Mouse (Mus musculus): ENCODE measurements around the gene Mapk11. TPM values are rescaled to one million over a fixed set of nuclear protein-coding genes. Genes with fewer than 3 reads are reported as not detected.

Mapk11 gene
- polyA plus RNA-seq, 1 experiment from 2014 or later: 3.6 TPM

GRCm38 (mm10) chr15:89128382-89129350, 20.8 kb downstream of the Mapk11 start, which contains the start of gene Hdac10:
Gene Hdac10 (minus strand): TSS chr15:89128700.
- Histone ChIP-seq H3K9me3 (replicated peaks; ENCODE audit: control insufficient read depth, low read length) (no peaks in the 10 kb centered on the region), H3K36me3 (ENCODE audit: control insufficient read depth, insufficient read depth) (peaks cover 3% of the 10 kb centered on the region; the same call in 1 of the 2 replicates), H3K27me3 (ENCODE audit: control insufficient read depth, insufficient read depth, low read length) (no peaks in the 10 kb centered on the region), H3K27ac (ENCODE audit: low read length) (peak within 1 kb of the TSS; percentile 84), H3K9ac (ENCODE audit: low read length) (peak within 1 kb of the TSS; percentile 80), H3K4me3 (ENCODE audit: low read length) (peak within 1 kb of the TSS; percentile 74), H3K4me1 (ENCODE audit: control insufficient read depth, insufficient read depth, low read length) (peaks cover 14% of the 10 kb centered on the region), H3K4me2 (ENCODE audit: low read depth, low read length) (peak within 1 kb of the TSS; percentile 89)
- peak; percentile 86 for ATAC-seq (replicated peaks; ENCODE audit: extremely low read depth, insufficient read depth, low FRiP score)
- 2% methylated on average over 36 of the region's 36 CpGs for WGBS

GRCm38 (mm10) chr15:89127364-89127940, 22.0 kb downstream of the Mapk11 start:
- H3K4me3 ChIP-seq (ENCODE audit: low read length): peak overlapping the region; percentile 74
- 84% methylated on average over 8 of the region's 8 CpGs for WGBS
- H3K27ac ChIP-seq (ENCODE audit: low read length): no peak overlapping the region

GRCm38 (mm10) chr15:89126622-89127021, 22.8 kb downstream of the Mapk11 start:
- ATAC-seq (replicated peaks; ENCODE audit: extremely low read depth, insufficient read depth, low FRiP score): no peak
- H3K27me3 ChIP-seq (ENCODE audit: control insufficient read depth, insufficient read depth, low read length): no peaks in the 10 kb centered on the region
- 86% methylated on average over 8 of the region's 8 CpGs for WGBS
- H3K4me3 ChIP-seq (ENCODE audit: low read length): no peak overlapping the region
- peaks cover 26% of the 10 kb centered on the region for H3K4me1 ChIP-seq (ENCODE audit: control insufficient read depth, insufficient read depth, low read length)
- H3K9ac ChIP-seq (ENCODE audit: low read length): no peak overlapping the region
- no peak overlapping the region for H3K4me2 ChIP-seq (ENCODE audit: low read depth, low read length)
- H3K27ac ChIP-seq (ENCODE audit: low read length): no peak overlapping the region
- H3K9me3 ChIP-seq (replicated peaks; ENCODE audit: control insufficient read depth, low read length): no peaks in the 10 kb centered on the region
- peaks cover 3% of the 10 kb centered on the region; the same call in 1 of the 2 replicates for H3K36me3 ChIP-seq (ENCODE audit: control insufficient read depth, insufficient read depth)

More at GRCm38 (mm10) chr15:89127364-89127940, 22.0 kb downstream of the Mapk11 start:
- no peaks in the 10 kb centered on the region for H3K9me3 ChIP-seq (replicated peaks; ENCODE audit: control insufficient read depth, low read length)
- H3K4me2 ChIP-seq (ENCODE audit: low read depth, low read length): peak overlapping the region; percentile 89
- peak overlapping the region; percentile 80 for H3K9ac ChIP-seq (ENCODE audit: low read length)
- no peak for ATAC-seq (replicated peaks; ENCODE audit: extremely low read depth, insufficient read depth, low FRiP score)
- peaks cover 18% of the 10 kb centered on the region for H3K4me1 ChIP-seq (ENCODE audit: control insufficient read depth, insufficient read depth, low read length)
- H3K36me3 ChIP-seq (ENCODE audit: control insufficient read depth, insufficient read depth): peaks cover 3% of the 10 kb centered on the region; the same call in 1 of the 2 replicates
- no peaks in the 10 kb centered on the region for H3K27me3 ChIP-seq (ENCODE audit: control insufficient read depth, insufficient read depth, low read length)

- 92% methylated on average over 9 of the region's 9 CpGs for WGBS
- no peaks in the 10 kb centered on the region for H3K9me3 ChIP-seq (replicated peaks; ENCODE audit: control insufficient read depth, low read length)
These were observed 24.1 kb downstream of the Mapk11 start for GRCm38 (mm10) chr15:89125351-89125750.

GRCm38 (mm10) chr15:89124312-89124711, 25.1 kb downstream of the Mapk11 start:
- WGBS: 90% methylated on average over 3 of the region's 3 CpGs
- H3K4me1 ChIP-seq (ENCODE audit: control insufficient read depth, insufficient read depth, low read length): peaks cover 43% of the 10 kb centered on the region
- no peak overlapping the region for H3K4me3 ChIP-seq (ENCODE audit: low read length)
- H3K27ac ChIP-seq (ENCODE audit: low read length): no peak overlapping the region
- no peak overlapping the region for H3K9ac ChIP-seq (ENCODE audit: low read length)
- ATAC-seq (replicated peaks; ENCODE audit: extremely low read depth, insufficient read depth, low FRiP score): no peak
- no peak overlapping the region for H3K4me2 ChIP-seq (ENCODE audit: low read depth, low read length)
- peaks cover 3% of the 10 kb centered on the region; the same call in 1 of the 2 replicates for H3K36me3 ChIP-seq (ENCODE audit: control insufficient read depth, insufficient read depth)
- no peaks in the 10 kb centered on the region for H3K27me3 ChIP-seq (ENCODE audit: control insufficient read depth, insufficient read depth, low read length)
- no peaks in the 10 kb centered on the region for H3K9me3 ChIP-seq (replicated peaks; ENCODE audit: control insufficient read depth, low read length)

More at GRCm38 (mm10) chr15:89125351-89125750, 24.1 kb downstream of the Mapk11 start:
- Histone ChIP-seq H3K27me3 (ENCODE audit: control insufficient read depth, insufficient read depth, low read length) (no peaks in the 10 kb centered on the region), H3K4me2 (ENCODE audit: low read depth, low read length) (no peak overlapping the region), H3K4me3 (ENCODE audit: low read length) (no peak overlapping the region), H3K27ac (ENCODE audit: low read length) (no peak overlapping the region), H3K4me1 (ENCODE audit: control insufficient read depth, insufficient read depth, low read length) (peaks cover 39% of the 10 kb centered on the region), H3K9ac (ENCODE audit: low read length) (no peak overlapping the region), H3K36me3 (ENCODE audit: control insufficient read depth, insufficient read depth) (peaks cover 3% of the 10 kb centered on the region; the same call in 1 of the 2 replicates)
- no peak for ATAC-seq (replicated peaks; ENCODE audit: extremely low read depth, insufficient read depth, low FRiP score)

- ATAC-seq (replicated peaks; ENCODE audit: extremely low read depth, insufficient read depth, low FRiP score): 0 out of 2 replicates have a peak, but pooled peaks have one; percentile 4
- Histone ChIP-seq H3K9ac (ENCODE audit: low read length) (peak overlapping the region; percentile 75), H3K36me3 (ENCODE audit: control insufficient read depth, insufficient read depth) (peaks cover 6% of the 10 kb centered on the region; the same call in 1 of the 2 replicates), H3K9me3 (replicated peaks; ENCODE audit: control insufficient read depth, low read length) (no peaks in the 10 kb centered on the region), H3K4me2 (ENCODE audit: low read depth, low read length) (peak overlapping the region; percentile 94), H3K4me1 (ENCODE audit: control insufficient read depth, insufficient read depth, low read length) (peaks cover 40% of the 10 kb centered on the region), H3K27me3 (ENCODE audit: control insufficient read depth, insufficient read depth, low read length) (no peaks in the 10 kb centered on the region), H3K27ac (ENCODE audit: low read length) (peak overlapping the region; percentile 59), H3K4me3 (ENCODE audit: low read length) (peak overlapping the region; percentile 69)
- WGBS: 29% methylated on average over 11 of the region's 11 CpGs
These were observed 25.8 kb downstream of the Mapk11 start for GRCm38 (mm10) chr15:89123595-89123994.

GRCm38 (mm10) chr15:89122649-89123366, 26.6 kb downstream of the Mapk11 start, which contains the start of gene Tubgcp6:
Gene Tubgcp6 (minus strand): TSS chr15:89123112.
- Histone ChIP-seq H3K36me3 (ENCODE audit: control insufficient read depth, insufficient read depth) (peaks cover 6% of the 10 kb centered on the region; the same call in 1 of the 2 replicates), H3K27ac (ENCODE audit: low read length) (peak within 1 kb of the TSS; percentile 59), H3K9ac (ENCODE audit: low read length) (peak within 1 kb of the TSS; percentile 75), H3K4me2 (ENCODE audit: low read depth, low read length) (peak within 1 kb of the TSS; percentile 94), H3K9me3 (replicated peaks; ENCODE audit: control insufficient read depth, low read length) (no peaks in the 10 kb centered on the region), H3K4me1 (ENCODE audit: control insufficient read depth, insufficient read depth, low read length) (peaks cover 36% of the 10 kb centered on the region), H3K4me3 (ENCODE audit: low read length) (peak within 1 kb of the TSS; percentile 69), H3K27me3 (ENCODE audit: control insufficient read depth, insufficient read depth, low read length) (no peaks in the 10 kb centered on the region)
- ATAC-seq (replicated peaks; ENCODE audit: extremely low read depth, insufficient read depth, low FRiP score): peak; percentile 80
- under 1% methylated on average over 47 of the region's 47 CpGs for WGBS

- no peak for ATAC-seq (replicated peaks; ENCODE audit: extremely low read depth, insufficient read depth, low FRiP score)
- no peak overlapping the region for H3K4me3 ChIP-seq (ENCODE audit: low read length)
- no peaks in the 10 kb centered on the region for H3K9me3 ChIP-seq (replicated peaks; ENCODE audit: control insufficient read depth, low read length)
- no peaks in the 10 kb centered on the region for H3K27me3 ChIP-seq (ENCODE audit: control insufficient read depth, insufficient read depth, low read length)
- no peak overlapping the region for H3K4me2 ChIP-seq (ENCODE audit: low read depth, low read length)
- peaks cover 18% of the 10 kb centered on the region for H3K36me3 ChIP-seq (ENCODE audit: control insufficient read depth, insufficient read depth)
- no peak overlapping the region for H3K27ac ChIP-seq (ENCODE audit: low read length)
- H3K4me1 ChIP-seq (ENCODE audit: control insufficient read depth, insufficient read depth, low read length): peaks cover 25% of the 10 kb centered on the region
- H3K9ac ChIP-seq (ENCODE audit: low read length): no peak overlapping the region
These were observed 31.4 kb downstream of the Mapk11 start for GRCm38 (mm10) chr15:89118007-89118406.
